Mouse (Mus musculus) thymus, postnatal 25 days (tissue): Measurements from ENCODE around the gene Adig.
A peak's percentile ranks its signal among the peaks of the same experiment; 100 is the strongest.

Experiments
- DNase-seq: peaks from one replicate; pipeline ENCODE4 v3.0.0; 2022

Adig gene

DNA sequence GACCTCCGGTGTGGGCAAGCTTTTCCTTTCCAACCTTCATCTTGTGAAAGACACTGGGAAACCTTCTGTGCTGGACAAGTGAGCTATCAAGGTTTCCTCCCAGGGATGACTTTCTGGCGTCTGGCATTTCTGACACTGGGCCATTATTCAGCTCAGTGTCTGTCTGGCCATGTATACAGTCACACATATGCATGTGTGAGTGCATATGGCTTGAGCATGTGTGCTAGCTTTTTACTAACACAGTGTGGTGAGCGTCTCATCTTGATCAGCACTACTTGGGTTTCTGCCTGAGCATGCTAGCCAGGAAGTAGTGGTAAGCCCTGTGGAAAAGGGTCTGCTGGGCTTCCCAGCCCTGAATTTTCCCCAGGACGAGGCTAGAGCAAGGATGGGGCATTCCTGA lies 38.9 kb downstream of the Adig start:
- no peak for DNase-seq

DNA sequence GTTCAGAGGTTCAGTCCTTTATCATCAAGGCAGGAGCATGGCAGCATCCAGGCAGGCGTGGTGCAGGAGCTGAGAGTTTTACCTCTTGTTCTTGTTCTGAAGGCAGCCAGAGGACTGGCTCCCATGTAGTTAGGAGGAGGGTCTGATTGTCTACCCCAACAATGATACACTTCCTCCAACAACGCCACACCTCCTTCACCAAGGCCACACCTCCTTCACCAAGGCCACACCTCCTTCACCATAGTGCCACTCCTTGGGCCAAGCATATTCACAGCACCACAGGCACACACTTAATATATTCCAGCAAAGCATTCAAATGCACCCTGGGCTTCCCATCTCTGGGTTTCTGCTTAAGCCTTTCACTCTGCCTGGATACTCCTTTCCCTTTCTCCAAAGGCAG lies 42.9 kb downstream of the Adig start:
- no peak for DNase-seq

DNA sequence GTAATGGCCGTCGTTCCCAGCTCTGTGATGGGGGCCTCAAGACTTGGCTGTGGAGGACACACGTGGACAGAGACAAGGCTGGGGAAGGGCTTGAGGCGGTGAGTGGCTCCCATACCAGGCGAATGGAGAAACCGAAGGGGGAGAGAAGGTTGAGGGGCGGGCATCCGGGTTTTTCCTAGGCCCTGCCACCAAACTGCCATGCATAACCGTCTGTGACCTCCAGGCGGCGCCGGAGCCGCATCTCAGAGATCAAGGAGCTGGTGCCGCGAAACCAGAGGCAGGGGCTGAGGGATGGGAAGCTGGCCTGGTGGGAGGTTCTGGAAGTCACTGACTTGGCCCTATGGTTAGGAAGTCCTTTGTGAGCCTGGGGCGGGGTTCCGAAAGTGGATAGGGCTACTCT lies 44.3 kb downstream of the Adig start:
- DNase-seq, result peak; percentile 75

DNA sequence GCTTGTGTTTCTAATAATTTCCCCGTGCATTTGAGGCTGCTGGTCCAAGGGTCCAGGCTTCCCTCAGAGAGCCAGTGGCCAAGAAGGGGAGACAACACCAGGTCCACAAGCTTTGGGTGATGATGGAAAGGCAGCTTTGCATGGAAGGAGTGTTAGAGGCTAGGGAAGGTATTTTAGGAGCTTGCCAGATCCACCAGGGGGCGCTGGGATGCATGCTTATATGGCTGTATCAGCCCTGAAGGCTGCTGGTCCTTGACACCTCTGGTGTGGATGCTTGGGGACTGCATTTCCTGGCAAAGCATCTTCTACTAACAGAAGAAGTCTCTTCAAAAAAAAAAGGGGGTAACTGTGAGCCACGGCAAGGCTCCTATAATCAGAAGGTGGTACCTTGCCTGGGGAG lies 47.7 kb downstream of the Adig start:
- DNase-seq, result peak; percentile 76

DNA sequence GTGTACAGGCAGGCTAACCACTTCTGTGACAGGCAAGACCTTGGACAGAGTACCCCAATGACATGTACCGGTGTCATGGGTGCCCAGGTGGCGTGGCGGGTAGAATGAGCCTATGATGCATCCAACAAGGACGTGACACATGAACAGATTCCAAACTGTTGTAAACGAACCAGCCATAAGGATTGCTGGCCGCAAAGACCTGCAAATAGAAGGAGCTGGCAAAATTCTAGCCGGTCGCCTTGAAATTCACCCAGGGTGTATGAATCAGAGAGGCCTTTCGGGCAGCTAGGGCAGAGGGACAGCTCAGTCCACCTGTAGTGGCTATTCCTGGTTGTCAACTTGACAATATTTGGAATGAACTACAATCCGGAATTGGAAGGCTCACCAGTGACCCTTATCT lies 52.0 kb downstream of the Adig start:
- DNase-seq, result no peak

DNA sequence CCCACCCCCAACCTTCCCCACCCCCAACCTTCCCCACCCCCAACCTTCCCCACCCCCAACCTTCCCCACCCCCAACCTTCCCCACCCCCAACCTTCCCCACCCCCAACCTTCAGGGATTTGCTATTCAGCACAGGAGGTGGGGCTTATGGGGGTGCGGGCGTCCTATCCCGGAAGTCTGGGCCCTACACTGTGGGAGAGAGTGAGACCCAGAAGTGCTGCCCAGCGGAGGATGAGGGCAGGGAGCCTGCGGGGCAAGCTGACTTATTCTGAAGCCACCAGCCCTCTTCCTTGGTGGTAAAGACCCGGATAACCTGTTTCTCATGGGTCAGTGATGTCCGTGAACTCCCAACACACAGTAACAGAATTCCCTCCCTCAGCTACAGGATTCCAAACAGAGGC lies 52.8 kb downstream of the Adig start:
- no peak for DNase-seq

GRCm38 (mm10) chr2:158555812-158556211 lies 53.4 kb downstream of the Adig start:
- no peak for DNase-seq

GRCm38 (mm10) chr2:158556225-158556624 lies 53.8 kb downstream of the Adig start:
- peak; percentile 75 for DNase-seq

- DNase-seq, result no peak
Measured at GRCm38 (mm10) chr2:158556750-158557149, 54.3 kb downstream of the Adig start.
